Mouse (Mus musculus) ES-E14 (cell line): ENCODE results near the gene Nxph1. TPM values are rescaled to one million over a fixed set of nuclear protein-coding genes. Genes with fewer than 3 reads are reported as not detected.

Experiments
- DNase-seq: peaks from one replicate; pipeline ENCODE4 v3.0.0-alpha.2; 2013; ENCODE audit warnings: low read depth, low spot score
- H3K27ac ChIP-seq: 2 replicates; pipeline ENCODE4 v1.5.1; 2012; ENCODE audit warnings: low read depth, mild to moderate bottlenecking, low read length, moderate library complexity, mixed read lengths; ENCODE audit not compliant: poor library complexity, insufficient read depth, severe bottlenecking
- H3K36me3 ChIP-seq: 2 replicates; pipeline ENCODE4 v1.6.1; 2012; ENCODE audit warnings: mild to moderate bottlenecking, low read length, moderate library complexity, mixed read lengths; ENCODE audit not compliant: control insufficient read depth, poor library complexity, insufficient read depth, severe bottlenecking
- H3K4me1 ChIP-seq, 2 experiments: fragments of 150-350 bp in 1 of 2; sonication (generic) in 1 of 2; 2 replicates each; pipeline ENCODE4 v1.6.1; 2012; ENCODE audit warnings: low read length in 2 of 2, mild to moderate bottlenecking in 1 of 2, mixed read lengths in 1 of 2; ENCODE audit not compliant: control insufficient read depth in 2 of 2, insufficient read depth in 2 of 2, poor library complexity in 1 of 2
- H3K4me3 ChIP-seq, 2 experiments: fragments of 150-350 bp in 1 of 2; sonication (generic) in 1 of 2; 2 replicates each; pipeline ENCODE4 v1.5.1; 2012; ENCODE audit warnings: low read length in 2 of 2, low read depth in 1 of 2, mild to moderate bottlenecking in 1 of 2, mixed read lengths in 1 of 2; ENCODE audit not compliant: insufficient read depth in 1 of 2, poor library complexity in 1 of 2, severe bottlenecking in 1 of 2
- H3K9ac ChIP-seq: 2 replicates; pipeline ENCODE4 v1.6.1; 2012; ENCODE audit warnings: low read depth, mild to moderate bottlenecking, low read length, mixed read lengths; ENCODE audit not compliant: poor library complexity, insufficient read depth, severe bottlenecking
- H3K9me3 ChIP-seq: fragments of 150-350 bp; sonication (generic); 2 replicates; pipeline ENCODE4 v1.6.1; 2012; ENCODE audit warnings: low read depth, mild to moderate bottlenecking, low read length; ENCODE audit not compliant: control insufficient read depth, insufficient read depth
- CHD2 ChIP-seq: IDR thresholded peaks from 2 replicates; pipeline ENCODE4 v1.6.1; 2014; ENCODE audit warnings: mild to moderate bottlenecking, low read depth, low read length, inconsistent platforms
- HCFC1 ChIP-seq: IDR thresholded peaks from 2 replicates; pipeline ENCODE4 v1.6.1; 2012; ENCODE audit warnings: low read length, inconsistent platforms, borderline replicate concordance; ENCODE audit not compliant: insufficient read depth
- MAFK ChIP-seq: IDR thresholded peaks from 2 replicates; pipeline ENCODE4 v1.6.1; 2014; ENCODE audit warnings: mild to moderate bottlenecking, low read depth, low read length, inconsistent platforms; ENCODE audit not compliant: insufficient read depth
- ZC3H11A ChIP-seq: IDR thresholded peaks from 2 replicates; pipeline ENCODE4 v1.6.1; 2012; ENCODE audit warnings: low read depth, mild to moderate bottlenecking, inconsistent platforms, low read length, borderline replicate concordance
- ZNF384 ChIP-seq: IDR thresholded peaks from 2 replicates; pipeline ENCODE4 v1.6.1; 2012; ENCODE audit warnings: low read depth, low read length, inconsistent platforms
- in situ Hi-C, 2 experiments: fragments of 600-800 bp; cut with MboI; formaldehyde crosslinking; loops; one replicate each; pipeline ENCODE4 v1.15.1; 2025; ENCODE audit warnings: low sequenced_read_pairs in 2 of 2, inconsistent platforms in 1 of 2; ENCODE audit not compliant: unreplicated experiment in 2 of 2
- total RNA-seq: library from RNA; depleted of rRNA; stranded (reverse); fragments of 300-350 nt; gene quantifications from 2 replicates; pipeline ENCODE4 v1.2.3, GENCODE M21; 2012

The Nxph1 gene
- total RNA-seq, 1 experiment, result not detected

GRCm38 (mm10) chr6:8951884-8952590 lies 3.8 kb downstream of the Nxph1 start:
- TF ChIP-seq CHD2 (no peak), HCFC1 (no peak), MAFK (no peak), ZNF384 (no peak), ZC3H11A (no peak)
- Histone ChIP-seq H3K36me3 (no peaks in the 10 kb centered on the region), H3K27ac (no peak overlapping the region), H3K4me1 (peaks cover 0 to 4% of the 10 kb centered on the region in 2 experiments; a peak in 2 of 4 replicates), H3K9ac (no peak overlapping the region), H3K4me3 (no peak overlapping the region), H3K9me3 (no peaks in the 10 kb centered on the region)
- no peak for DNase-seq
- in situ Hi-C loops, result no loop called here

- DNase-seq, result no peak
- no peak overlapping the region for H3K27ac ChIP-seq
- no peaks in the 10 kb centered on the region for H3K9me3 ChIP-seq
- H3K36me3 ChIP-seq, result no peaks in the 10 kb centered on the region
- H3K4me3 ChIP-seq, result peak overlapping the region; percentile 51 to 55; a peak in 3 of 4 replicates
- TF ChIP-seq MAFK (peak; percentile 26; the same call in 1 of the 2 replicates), CHD2 (no peak)
- H3K9ac ChIP-seq, result no peak overlapping the region
- H3K4me1 ChIP-seq, result peaks cover 0 to 1% of the 10 kb centered on the region in 2 experiments; a peak in 1 of 4 replicates
- in situ Hi-C loops, result no loop called here
These were observed 7.7 kb downstream of the Nxph1 start for GRCm38 (mm10) chr6:8955817-8956529.

GRCm38 (mm10) chr6:8956743-8957528 lies 8.7 kb downstream of the Nxph1 start:
- in situ Hi-C loops, result no loop called here
- peak overlapping the region; percentile 46; the same call in 1 of the 2 replicates for H3K27ac ChIP-seq
- DNase-seq, result peak; percentile 83
- H3K9me3 ChIP-seq, result no peaks in the 10 kb centered on the region
- no peaks in the 10 kb centered on the region for H3K36me3 ChIP-seq
- H3K4me3 ChIP-seq, result peak overlapping the region; percentile 51 to 55
- TF ChIP-seq MAFK, result no peak
- TF ChIP-seq ZC3H11A, result no peak
- TF ChIP-seq CHD2, result no peak
- no peak for TF ChIP-seq HCFC1
- no peak for TF ChIP-seq ZNF384
- no peaks in the 10 kb centered on the region; a peak in 1 of 4 replicates for H3K4me1 ChIP-seq
- H3K9ac ChIP-seq, result no peak overlapping the region

DNA sequence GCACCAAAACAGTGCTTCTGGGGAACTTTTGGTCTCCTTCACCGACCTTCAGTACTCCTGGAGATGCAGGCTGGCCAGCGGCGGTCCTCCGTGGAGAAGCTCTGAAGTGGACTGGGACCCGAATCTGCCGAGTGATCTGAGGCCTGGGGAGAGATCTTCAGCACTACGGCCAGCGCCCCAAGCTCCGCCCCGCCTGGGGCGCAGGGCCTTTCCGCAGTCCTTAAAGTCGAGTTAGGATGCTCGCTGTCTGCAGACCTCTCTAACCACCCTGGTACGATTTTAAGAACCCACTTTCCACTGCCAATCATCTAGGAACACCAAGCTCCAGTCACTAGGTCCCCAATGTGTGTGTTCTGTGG lies 9.3 kb downstream of the Nxph1 start:
- in situ Hi-C loops, result no loop called here
- Histone ChIP-seq H3K4me3 (peak overlapping the region; percentile 27 to 65; a peak in 3 of 4 replicates), H3K9ac (no peak overlapping the region), H3K9me3 (no peaks in the 10 kb centered on the region), H3K36me3 (no peaks in the 10 kb centered on the region), H3K4me1 (no peaks in the 10 kb centered on the region; a peak in 1 of 4 replicates), H3K27ac (no peak overlapping the region)
- DNase-seq, result no peak
- no peak for TF ChIP-seq ZC3H11A
- no peak for TF ChIP-seq MAFK
- TF ChIP-seq ZNF384, result no peak
- no peak for TF ChIP-seq CHD2
